In genomic region chr4:98109064-98109463, GRCm38 (mm10) we compare ENCODE assay signal across 8 mouse cellular contexts.
A peak's percentile ranks its signal among the peaks of the same experiment; 100 is the strongest.
DNase-seq lines count a peak whose midpoint lies in the region; ATAC-seq and TF ChIP-seq lines count a peak whose summit lies in the region.

No protein-coding gene starts in this region.

- peak overlapping the region; percentile 39; the same call in 1 of the 2 replicates for H3K4me2 ChIP-seq in forebrain, embryonic 11.5 days (ENCODE audit: low read depth, low read length, severe bottlenecking)
- no peak overlapping the region for H3K4me2 ChIP-seq in heart, postnatal 0 days (ENCODE audit: low read depth, low read length)
- no peak overlapping the region for H3K4me2 ChIP-seq in kidney, postnatal 0 days (ENCODE audit: low read length)

- TF ChIP-seq EP300 in MEL (IDR thresholded peaks at IDR 0.05; ENCODE audit: low read depth in 1 of 2, low read length in 2 of 2): no peak
- TF ChIP-seq EP300 in heart, postnatal 0 days (IDR thresholded peaks at IDR 0.05; ENCODE audit: low read depth): no peak

- peak; percentile 22 to 39 (median 38); a peak in 4 of 6 replicates for TF ChIP-seq CTCF in MEL (IDR thresholded peaks at IDR 0.05 in 2 of 3, conservative IDR thresholded peaks at IDR 0.05 in 1 of 3; ENCODE audit: control insufficient read depth in 1 of 3, insufficient read depth in 1 of 3, low read depth in 2 of 3, low read length in 3 of 3, poor library complexity in 1 of 3, severe bottlenecking in 1 of 3)
- peak; percentile 68 for TF ChIP-seq CTCF in heart, postnatal 0 days (IDR thresholded peaks at IDR 0.05; ENCODE audit: low read depth)
- peak; percentile 77 for TF ChIP-seq CTCF in kidney, postnatal 0 days (IDR thresholded peaks at IDR 0.05; ENCODE audit: low read depth)
- TF ChIP-seq CTCF in lung, adult 2 months (IDR thresholded peaks at IDR 0.05; ENCODE audit: insufficient read depth, low read length): peak; percentile 86

- H3K9ac ChIP-seq in MEL (ENCODE audit: control insufficient read depth, low read depth, low read length, poor library complexity, severe bottlenecking): no peak overlapping the region
- peak overlapping the region; percentile 27; the same call in 1 of the 2 replicates for H3K9ac ChIP-seq in forebrain, embryonic 11.5 days (ENCODE audit: low read length)
- no peak overlapping the region for H3K9ac ChIP-seq in heart, postnatal 0 days (replicated peaks; ENCODE audit: low read depth, low read length)
- H3K9ac ChIP-seq in kidney, postnatal 0 days (ENCODE audit: low read depth, low read length): no peak overlapping the region

- TF ChIP-seq RAD21 in MEL (IDR thresholded peaks at IDR 0.05; ENCODE audit: low read depth, low read length): peak; percentile 26

- H3K79me2 ChIP-seq in MEL (ENCODE audit: control insufficient read depth, insufficient read depth, low read length, poor library complexity): no peaks in the 10 kb centered on the region

- no peak for TF ChIP-seq POLR2A in MEL (IDR thresholded peaks at IDR 0.05; ENCODE audit: control insufficient read depth in 1 of 2, insufficient read depth in 1 of 2, low read depth in 1 of 2, low read length in 2 of 2, poor library complexity in 1 of 2)
- TF ChIP-seq POLR2A in lung, adult 2 months (IDR thresholded peaks at IDR 0.05; ENCODE audit: borderline replicate concordance, extremely low read depth, low read depth, low read length): no peak

- H3K36me3 ChIP-seq in MEL (ENCODE audit: control insufficient read depth in 1 of 2, insufficient read depth in 2 of 2, low read length in 2 of 2): peaks cover 0 to 38% of the 10 kb centered on the region in 2 experiments; a peak in 2 of 4 replicates
- no peaks in the 10 kb centered on the region for H3K36me3 ChIP-seq in forebrain, embryonic 11.5 days (ENCODE audit: control insufficient read depth, insufficient read depth, low read length)
- peaks cover 8% of the 10 kb centered on the region; the same call in 1 of the 2 replicates for H3K36me3 ChIP-seq in heart, postnatal 0 days (replicated peaks; ENCODE audit: control insufficient read depth, insufficient read depth, low read length)
- H3K36me3 ChIP-seq in kidney, postnatal 0 days (ENCODE audit: insufficient read depth, low read length): no peaks in the 10 kb centered on the region

- no peaks in the 10 kb centered on the region for H3K4me1 ChIP-seq in MEL (ENCODE audit: control insufficient read depth in 1 of 2, insufficient read depth in 2 of 2, low read length in 2 of 2)
- H3K4me1 ChIP-seq in forebrain, embryonic 11.5 days (replicated peaks; ENCODE audit: control insufficient read depth, insufficient read depth, low read length): peaks cover 32% of the 10 kb centered on the region
- peaks cover 34% of the 10 kb centered on the region for H3K4me1 ChIP-seq in heart, postnatal 0 days (ENCODE audit: control insufficient read depth, insufficient read depth)
- H3K4me1 ChIP-seq in kidney, postnatal 0 days (replicated peaks; ENCODE audit: insufficient read depth, low read length): peaks cover 22% of the 10 kb centered on the region
- peaks cover 14% of the 10 kb centered on the region for H3K4me1 ChIP-seq in lung, adult 2 months (ENCODE audit: control insufficient read depth, insufficient read depth, low read length)

- ATAC-seq in forebrain, embryonic 11.5 days (replicated peaks; ENCODE audit: low FRiP score): peak; percentile 69
- ATAC-seq in heart, postnatal 0 days (ENCODE audit: insufficient read depth, low read depth): peak; percentile 73
- no peak for ATAC-seq in kidney, postnatal 0 days (replicated peaks; ENCODE audit: low FRiP score, low read depth)

- H3K27ac ChIP-seq in MEL (ENCODE audit: control insufficient read depth, low read depth, low read length): no peak overlapping the region
- H3K27ac ChIP-seq in forebrain, embryonic 11.5 days (ENCODE audit: low read depth, low read length): peak overlapping the region; percentile 96
- peak overlapping the region; percentile 59 for H3K27ac ChIP-seq in heart, postnatal 0 days (ENCODE audit: low read depth)
- H3K27ac ChIP-seq in kidney, postnatal 0 days: peak overlapping the region; percentile 31; the same call in 1 of the 2 replicates

- no peak for DNase-seq in MEL (ENCODE audit: low read depth, low spot score)
- peak; percentile 49 for DNase-seq in brain, embryonic 18.5 days (ENCODE audit: low read depth, low spot score)
- DNase-seq in forebrain, embryonic 11.5 days (ENCODE audit: low spot score): peak; percentile 81
- DNase-seq in heart, postnatal 0 days (ENCODE audit: low spot score): peak; percentile 86
- peak; percentile 89 for DNase-seq in kidney, postnatal 0 days (ENCODE audit: low spot score)
- peak; percentile 72 for DNase-seq in lung, adult 2 months
- DNase-seq in ovary, postnatal 14 days (ENCODE audit: low spot score): peak; percentile 51
- DNase-seq in T-cell, adult 2 months (ENCODE audit: low spot score): no peak

- 6% methylated on average over 7 of the region's 7 CpGs for WGBS in forebrain, embryonic 11.5 days
- WGBS in heart, postnatal 0 days: 9% methylated on average over 7 of the region's 7 CpGs
- WGBS in kidney, postnatal 0 days: 13% methylated on average over 7 of the region's 7 CpGs
- WGBS in lung, adult 2 months: 28% methylated on average over 7 of the region's 7 CpGs

- H3K27me3 ChIP-seq in MEL (ENCODE audit: control insufficient read depth in 1 of 2, insufficient read depth in 2 of 2, low read length in 2 of 2): no peaks in the 10 kb centered on the region
- peaks cover 8% of the 10 kb centered on the region; the same call in 1 of the 2 replicates for H3K27me3 ChIP-seq in forebrain, embryonic 11.5 days (ENCODE audit: control insufficient read depth, insufficient read depth, low read length)
- H3K27me3 ChIP-seq in heart, postnatal 0 days (ENCODE audit: control insufficient read depth, insufficient read depth, low read length): no peaks in the 10 kb centered on the region
- no peaks in the 10 kb centered on the region for H3K27me3 ChIP-seq in kidney, postnatal 0 days (ENCODE audit: insufficient read depth, low read length)

- no peak overlapping the region for H3K4me3 ChIP-seq in MEL (ENCODE audit: control insufficient read depth in 1 of 2, insufficient read depth in 1 of 2, low read depth in 2 of 2, low read length in 2 of 2)
- H3K4me3 ChIP-seq in forebrain, embryonic 11.5 days (ENCODE audit: low read depth, low read length): no peak overlapping the region
- H3K4me3 ChIP-seq in heart, postnatal 0 days (ENCODE audit: low read depth, low read length): no peak overlapping the region
- no peak overlapping the region for H3K4me3 ChIP-seq in kidney, postnatal 0 days (replicated peaks; ENCODE audit: low read depth, low read length)
- no peak overlapping the region for H3K4me3 ChIP-seq in lung, adult 2 months (replicated peaks; ENCODE audit: extremely low read depth, low read depth, low read length)

- no peaks in the 10 kb centered on the region for H3K9me3 ChIP-seq in MEL (replicated peaks; ENCODE audit: insufficient read depth, low read length)
- H3K9me3 ChIP-seq in forebrain, embryonic 11.5 days (ENCODE audit: control insufficient read depth, low read length): no peaks in the 10 kb centered on the region
- no peaks in the 10 kb centered on the region for H3K9me3 ChIP-seq in heart, postnatal 0 days (replicated peaks; ENCODE audit: control insufficient read depth, low read length)
- H3K9me3 ChIP-seq in kidney, postnatal 0 days (replicated peaks; ENCODE audit: low read length): no peaks in the 10 kb centered on the region

TF ChIP-seq in MEL, 35 proteins besides CTCF, POLR2A, EP300 and RAD21:
- no peak for TF ChIP-seq MYC (IDR thresholded peaks at IDR 0.05; ENCODE audit: low read depth, low read length)
- peak; percentile 75; the same call in 1 of the 2 replicates for TF ChIP-seq RCOR1 (IDR thresholded peaks at IDR 0.05; ENCODE audit: low read depth, low read length)
- TF ChIP-seq USF1 (IDR thresholded peaks at IDR 0.05; ENCODE audit: low read depth, low read length): no peak
- no peak for TF ChIP-seq NELFE (IDR thresholded peaks at IDR 0.05; ENCODE audit: low read depth, low read length)
- TF ChIP-seq POLR2AphosphoS2 (IDR thresholded peaks at IDR 0.05; ENCODE audit: low read length): no peak
- no peak for TF ChIP-seq KAT2A (conservative IDR thresholded peaks at IDR 0.05; ENCODE audit: low read depth, low read length)
- no peak for TF ChIP-seq NRF1 (IDR thresholded peaks at IDR 0.05; ENCODE audit: insufficient read depth, low read depth, low read length, poor library complexity, severe bottlenecking)
- no peak for TF ChIP-seq ZKSCAN1 (IDR thresholded peaks at IDR 0.05; ENCODE audit: low read depth, low read length)
- no peak for TF ChIP-seq MEF2A (IDR thresholded peaks at IDR 0.05; ENCODE audit: extremely low read depth, insufficient replicate concordance, low read depth, low read length, poor library complexity, severe bottlenecking)
- no peak for TF ChIP-seq MAZ (IDR thresholded peaks at IDR 0.05; ENCODE audit: low read depth, low read length)
- TF ChIP-seq MAX (IDR thresholded peaks at IDR 0.05; ENCODE audit: low read length): no peak
- TF ChIP-seq CHD2 (IDR thresholded peaks at IDR 0.05; ENCODE audit: low read length): no peak
- TF ChIP-seq GATA1 (IDR thresholded peaks at IDR 0.05; ENCODE audit: low read depth, low read length): no peak
- TF ChIP-seq UBTF (IDR thresholded peaks at IDR 0.05; ENCODE audit: borderline replicate concordance, insufficient read depth, low read depth, low read length): no peak
- TF ChIP-seq TBP (IDR thresholded peaks at IDR 0.05; ENCODE audit: low read depth, low read length): no peak
- TF ChIP-seq BHLHE40 (IDR thresholded peaks at IDR 0.05; ENCODE audit: borderline replicate concordance, low read depth, low read length): no peak
- peak; percentile 26; the same call in 1 of the 2 replicates for TF ChIP-seq ZC3H11A (IDR thresholded peaks at IDR 0.05; ENCODE audit: low read depth, low read length)
- no peak for TF ChIP-seq USF2 (IDR thresholded peaks at IDR 0.05; ENCODE audit: borderline replicate concordance in 1 of 2, insufficient read depth in 1 of 2, low read depth in 1 of 2, low read length in 2 of 2)
- TF ChIP-seq SMC3 (IDR thresholded peaks at IDR 0.05; ENCODE audit: low read depth, low read length): peak; percentile 66
- TF ChIP-seq ZNF384 (IDR thresholded peaks at IDR 0.05; ENCODE audit: low read depth, low read length): no peak
- TF ChIP-seq GABPA (IDR thresholded peaks at IDR 0.05; ENCODE audit: low read depth, low read length): no peak
- no peak for TF ChIP-seq ETS1 (IDR thresholded peaks at IDR 0.05; ENCODE audit: low read depth, low read length)
- TF ChIP-seq TAL1 (IDR thresholded peaks at IDR 0.05; ENCODE audit: low read length): no peak
- no peak for TF ChIP-seq TCF12 (IDR thresholded peaks at IDR 0.05; ENCODE audit: low read depth, low read length)
- no peak for TF ChIP-seq CHD1 (IDR thresholded peaks at IDR 0.05; ENCODE audit: low read depth, low read length)
- TF ChIP-seq MYB (IDR thresholded peaks at IDR 0.05; ENCODE audit: low read depth, low read length): no peak
TF ChIP-seq in MEL: peak in this region for 3.

Comparison
In these comparisons a context has a peak if more than half of its experiments do, and no peak if none do; other contexts are left out.
1. DNase-seq: peak in brain, embryonic 18.5 days (single experiment), forebrain, embryonic 11.5 days (single experiment), heart, postnatal 0 days (single experiment), kidney, postnatal 0 days (single experiment), lung, adult 2 months (single experiment) and ovary, postnatal 14 days (single experiment); none in MEL (single experiment) and T-cell, adult 2 months (single experiment).
2. Peak in every context shown above with its lines, with median percentiles within 50 percentile points of each other: CTCF ChIP-seq.